In genomic region chr8:119430690-119431089, GRCm38 (mm10) we compare ENCODE assay signal across 24 mouse cellular contexts. TPM values are rescaled to one million over a fixed set of nuclear protein-coding genes. Genes with fewer than 3 reads are reported as not detected.
A peak's percentile ranks its signal among the peaks of the same experiment; 100 is the strongest.
DNase-seq lines count a peak whose midpoint lies in the region; ATAC-seq and TF ChIP-seq lines count a peak whose summit lies in the region.
"Had no signal": no experiment of that assay in that cellular context is flagged by ENCODE, and none has a peak within 500 bp of the region (broad histone marks: within the 10 kb centered on the region; RNA-seq: fewer than 3 reads in every experiment).

No protein-coding gene starts in this region.

- H3K9me3 ChIP-seq in liver, embryonic 12.5 days (replicated peaks): no peaks in the 10 kb centered on the region
- H3K9me3 ChIP-seq in liver, embryonic 16.5 days (replicated peaks; ENCODE audit: control insufficient read depth, low read length): no peaks in the 10 kb centered on the region
- H3K9me3 ChIP-seq: embryonic facial prominence, embryonic 15.5 days; forebrain, embryonic 12.5 days; heart, embryonic 13.5 days; hindbrain, embryonic 15.5 days had no signal

- no peaks in the 10 kb centered on the region for H3K79me3 ChIP-seq in C2C12 (ENCODE audit: low read depth)

- no peak overlapping the region for H3K9ac ChIP-seq in liver, embryonic 12.5 days
- H3K9ac ChIP-seq in liver, embryonic 16.5 days (ENCODE audit: low read depth, low read length): no peak overlapping the region
- H3K9ac ChIP-seq: embryonic facial prominence, embryonic 15.5 days; forebrain, embryonic 12.5 days; heart, embryonic 13.5 days; hindbrain, embryonic 15.5 days had no signal

- H3K27ac ChIP-seq in liver, embryonic 12.5 days: 0 out of 2 replicates have a peak overlapping the region, but pooled peaks have one; percentile 23
- H3K27ac ChIP-seq in liver, embryonic 16.5 days (ENCODE audit: low read length): peak overlapping the region; percentile 41; the same call in 1 of the 2 replicates
- H3K27ac ChIP-seq: embryonic facial prominence, embryonic 15.5 days; forebrain, embryonic 12.5 days; heart, embryonic 13.5 days; hindbrain, embryonic 15.5 days had no signal

- no peak for ATAC-seq in liver, embryonic 12.5 days
- no peak for ATAC-seq in liver, embryonic 16.5 days (ENCODE audit: low read depth)
- ATAC-seq: forebrain, embryonic 16.5 days had no signal

- no peaks in the 10 kb centered on the region for H3K79me2 ChIP-seq in C2C12 (ENCODE audit: control insufficient read depth, insufficient read depth)

- H3ac ChIP-seq in C2C12 (ENCODE audit: control insufficient read depth, insufficient read length, low read depth): no peak overlapping the region

- TF ChIP-seq CTCF in C2C12 (IDR thresholded peaks at IDR 0.05; ENCODE audit: control insufficient read depth, insufficient read depth, insufficient read length): no peak

- peak; percentile 76 to 87 for DNase-seq in adrenal gland, adult (ENCODE audit: inconsistent age in 2 of 2, low spot score in 1 of 2)
- DNase-seq in adrenal gland, adult 18-20 months (ENCODE audit: low spot score in 2 of 2): no peak
- DNase-seq in liver: no peak
- DNase-seq in layer of hippocampus, adult 8-10 months (ENCODE audit: low spot score in 2 of 2): no peak
- no peak for DNase-seq in frontal cortex, postnatal 14 days (ENCODE audit: low spot score in 2 of 2)
- DNase-seq: cerebellum, adult 11 months; cerebellum, adult 8-10 months; cerebellum, postnatal 14 days; embryo, embryonic 11 days; gastrocnemius, postnatal 14 days; heart, postnatal 36 days had no signal

- H3K4me1 ChIP-seq in liver, embryonic 12.5 days: peaks cover 44% of the 10 kb centered on the region
- peaks cover 37% of the 10 kb centered on the region for H3K4me1 ChIP-seq in liver, embryonic 16.5 days (ENCODE audit: control insufficient read depth, low read depth, low read length)
- H3K4me1 ChIP-seq: forebrain, embryonic 12.5 days; hindbrain, embryonic 15.5 days had no signal

- 75% methylated on average over 7 of the region's 7 CpGs for WGBS in liver, embryonic 12.5 days (ENCODE audit: insufficient replicate concordance)
- WGBS in liver, embryonic 16.5 days (ENCODE audit: insufficient replicate concordance): 75% methylated on average over 7 of the region's 7 CpGs

- H3K27me3 ChIP-seq in liver, embryonic 12.5 days (replicated peaks): no peaks in the 10 kb centered on the region
- no peaks in the 10 kb centered on the region for H3K27me3 ChIP-seq in C2C12 (ENCODE audit: control insufficient read depth, insufficient read depth, insufficient read length)
- no peaks in the 10 kb centered on the region for H3K27me3 ChIP-seq in liver, embryonic 16.5 days (ENCODE audit: control insufficient read depth, insufficient read depth, low read depth, low read length)
- H3K27me3 ChIP-seq: embryonic facial prominence, embryonic 15.5 days; forebrain, embryonic 12.5 days; hindbrain, embryonic 15.5 days had no signal

- no peak overlapping the region for H3K4me3 ChIP-seq in liver, embryonic 12.5 days
- H3K4me3 ChIP-seq in C2C12 (ENCODE audit: insufficient read depth, poor library complexity, severe bottlenecking): no peak overlapping the region
- H3K4me3 ChIP-seq in liver, embryonic 16.5 days (ENCODE audit: low read depth, low read length): no peak overlapping the region
- H3K4me3 ChIP-seq: embryonic facial prominence, embryonic 15.5 days; erythroblast, embryonic 14.5 days; forebrain, embryonic 12.5 days; heart, embryonic 13.5 days; hindbrain, embryonic 15.5 days had no signal

- no peaks in the 10 kb centered on the region for H3K36me3 ChIP-seq in liver, embryonic 12.5 days
- H3K36me3 ChIP-seq in C2C12 (ENCODE audit: control insufficient read depth, insufficient read depth): no peaks in the 10 kb centered on the region
- no peaks in the 10 kb centered on the region for H3K36me3 ChIP-seq in liver, embryonic 16.5 days (ENCODE audit: control insufficient read depth, insufficient read depth)
- H3K36me3 ChIP-seq: embryonic facial prominence, embryonic 15.5 days; forebrain, embryonic 12.5 days; heart, embryonic 13.5 days; hindbrain, embryonic 15.5 days had no signal

- no peak overlapping the region for H3K4me2 ChIP-seq in liver, embryonic 12.5 days
- no peak overlapping the region for H3K4me2 ChIP-seq in liver, embryonic 16.5 days (ENCODE audit: low read depth, low read length)
- H3K4me2 ChIP-seq: embryonic facial prominence, embryonic 15.5 days; forebrain, embryonic 12.5 days; heart, embryonic 13.5 days; hindbrain, embryonic 15.5 days had no signal

TF ChIP-seq in C2C12, 6 proteins besides CTCF, POLR2A, EP300 and RAD21:
- TF ChIP-seq MAX (IDR thresholded peaks at IDR 0.05) (no peak), USF1 (IDR thresholded peaks at IDR 0.05; ENCODE audit: low read depth) (no peak), FOSL1 (IDR thresholded peaks at IDR 0.05; ENCODE audit: insufficient read depth, low read length, poor library complexity, severe bottlenecking) (no peak), MYOG (IDR thresholded peaks at IDR 0.05; ENCODE audit: control insufficient read depth, extremely low read depth, insufficient read length) (no peak), MYOD1 (IDR thresholded peaks at IDR 0.05; ENCODE audit: control insufficient read depth, insufficient read length, low read depth) (peak; percentile 90), CEBPB (IDR thresholded peaks at IDR 0.05; ENCODE audit: low read depth) (no peak)

RNA-seq across cellular contexts. Expression of gene Osgin1, which starts 3.2 kb away (rescaled TPM):
- 100 to 1,000 TPM; 161 to 218 TPM for total RNA-seq in adrenal gland, adult 18-20 months (2021)
- 13.3 and 13.6 TPM in 2 replicates for polyA plus RNA-seq in liver, embryonic 12.5 days (2016; fragmentation: Nextera tagmentation; extraction: Ambion mirVana)
- 18.1 TPM for polyA plus RNA-seq in C2C12 (2012; fragmentation: generic; extraction: Trizol)
- polyA plus RNA-seq in liver, embryonic 16.5 days (2015; fragmentation: Nextera tagmentation; extraction: Ambion mirVana): 47.3 and 57.9 TPM in 2 replicates
- 1 to 10 TPM in 2 of 4 experiments, under 1 TPM in 2; 0.22 to 1.2 (median 0.91) TPM for total RNA-seq in layer of hippocampus, adult 8-10 months (2022)
- total RNA-seq: common myeloid progenitor, adult 5-6 weeks had no signal

RNA-seq across cellular contexts. Expression of gene Necab2, which starts 15.8 kb away (rescaled TPM):
- total RNA-seq in adrenal gland, adult 18-20 months (2021): 1 to 10 TPM; 6.2 to 8.6 TPM
- polyA plus RNA-seq in liver, embryonic 12.5 days (2016; fragmentation: Nextera tagmentation; extraction: Ambion mirVana): 0.23 and 0.25 TPM in 2 replicates
- polyA plus RNA-seq in C2C12 (2012; fragmentation: generic; extraction: Trizol): not detected
- 0.04 TPM in 1 of 2 replicates, not detected in the other for polyA plus RNA-seq in liver, embryonic 16.5 days (2015; fragmentation: Nextera tagmentation; extraction: Ambion mirVana)
- total RNA-seq in layer of hippocampus, adult 8-10 months (2022): 100 to 1,000 TPM; 104 to 119 (median 115) TPM
- total RNA-seq: common myeloid progenitor, adult 5-6 weeks; granulocyte monocyte progenitor cell, adult 5-6 weeks; heart, adult 8-10 months; heart, postnatal 36 days had no signal
- polyA plus RNA-seq: erythroblast, embryonic 14.5 days; heart, postnatal 0 days had no signal

RNA-seq across cellular contexts. Expression of gene Mlycd, which starts 36.0 kb away (rescaled TPM):
- total RNA-seq in adrenal gland, adult 18-20 months (2021): 10 to 100 TPM; 51.7 to 57.8 TPM
- polyA plus RNA-seq in liver, embryonic 12.5 days (2016; fragmentation: Nextera tagmentation; extraction: Ambion mirVana): 11.7 TPM in 2 replicates
- polyA plus RNA-seq in C2C12 (2012; fragmentation: generic; extraction: Trizol): 7.5 TPM
- 10.0 and 12.1 TPM in 2 replicates for polyA plus RNA-seq in liver, embryonic 16.5 days (2015; fragmentation: Nextera tagmentation; extraction: Ambion mirVana)
- total RNA-seq in layer of hippocampus, adult 8-10 months (2022): 10 to 100 TPM; 26.3 to 28.5 (median 27.2) TPM

Comparison
In these comparisons a context has a peak if more than half of its experiments do, and no peak if none do; other contexts are left out.
1. DNase-seq: peak in adrenal gland, adult (2 of 2); none in adrenal gland, adult 18-20 months (0 of 2), liver (single experiment), layer of hippocampus, adult 8-10 months (0 of 2) and frontal cortex, postnatal 14 days (0 of 2).